Mouse (Mus musculus) midbrain, embryonic 11.5 days (tissue): ENCODE data around the gene Agap1. TPM values are rescaled to one million over a fixed set of nuclear protein-coding genes. Genes with fewer than 3 reads are reported as not detected.

Experiments
- ATAC-seq: fragments of 200-750 bp; cut with Nextera tagmentation; 2 replicates; pipeline ENCODE4 v1.8.0; 2017; ENCODE audit warnings: moderate TSS enrichment, moderate library complexity; ENCODE audit not compliant: low FRiP score
- DNase-seq: peaks from one replicate; pipeline ENCODE4 v3.0.0; 2015; ENCODE audit warnings: low spot score; ENCODE audit errors: missing footprints
- H3K27ac ChIP-seq: fragments of 300-500 bp; sonication (generic); 2 replicates; pipeline ENCODE4 v1.5.1; 2014; ENCODE audit warnings: low read depth, low read length
- H3K27me3 ChIP-seq: fragments of 300-500 bp; sonication (generic); 2 replicates; pipeline ENCODE4 v1.6.1; 2014; ENCODE audit warnings: mild to moderate bottlenecking, low read length, moderate library complexity, mixed read lengths; ENCODE audit not compliant: control insufficient read depth, insufficient read depth
- H3K36me3 ChIP-seq: fragments of 300-500 bp; sonication (generic); 2 replicates; pipeline ENCODE4 v1.6.1; 2014; ENCODE audit warnings: mild to moderate bottlenecking, low read length, moderate library complexity, mixed read lengths; ENCODE audit not compliant: control insufficient read depth, insufficient read depth
- H3K4me1 ChIP-seq: fragments of 300-500 bp; sonication (generic); 2 replicates; pipeline ENCODE4 v1.6.1; 2014; ENCODE audit warnings: low read length; ENCODE audit not compliant: control insufficient read depth, insufficient read depth
- H3K4me2 ChIP-seq: fragments of 300-500 bp; sonication (generic); 2 replicates; pipeline ENCODE4 v1.6.1; 2014; ENCODE audit warnings: mild to moderate bottlenecking, moderate library complexity
- H3K4me3 ChIP-seq: fragments of 300-500 bp; sonication (generic); 2 replicates; pipeline ENCODE4 v1.5.1; 2014; ENCODE audit warnings: low read depth, low read length
- H3K9ac ChIP-seq: fragments of 300-500 bp; sonication (generic); 2 replicates; pipeline ENCODE4 v1.6.1; 2014; ENCODE audit warnings: low read length
- H3K9me3 ChIP-seq: fragments of 300-500 bp; sonication (generic); 2 replicates; pipeline ENCODE4 v1.6.1; 2016; ENCODE audit warnings: low read length; ENCODE audit not compliant: control insufficient read depth
- WGBS: fragments of 180-500 bp; shearing (Covaris S2); extraction: QIAGEN DNeasy Blood & Tissue Kit; methylation state at CpG from one replicate; pipeline ENCODE4 v1.1.7; 2014; 5-methylcytosine and 5-hydroxymethylcytosine counted together
- polyA plus RNA-seq: library from polyadenylated mRNA; unstranded; fragments of >200 nt; fragmentation: Nextera tagmentation; extraction: Ambion mirVana; gene quantifications from 2 replicates; pipeline ENCODE4 v1.2.1, GENCODE M21; 2014

Agap1 gene
- polyA plus RNA-seq, 1 experiment from 2014 or later: 33.6 TPM

- no peaks in the 10 kb centered on the region for H3K27me3 ChIP-seq
- H3K36me3 ChIP-seq: no peaks in the 10 kb centered on the region
- H3K4me2 ChIP-seq: no peak overlapping the region
- no peak overlapping the region for H3K4me3 ChIP-seq
- DNase-seq (no peak), ATAC-seq (no peak)
- no peak overlapping the region for H3K27ac ChIP-seq
- 96% methylated on average over 6 of the region's 6 CpGs for WGBS
- no peak overlapping the region for H3K9ac ChIP-seq
- peaks cover 16% of the 10 kb centered on the region for H3K4me1 ChIP-seq
- H3K9me3 ChIP-seq: no peaks in the 10 kb centered on the region
These were observed 280.5 kb downstream of the Agap1 start for GRCm38 (mm10) chr1:89735146-89735545.

GRCm38 (mm10) chr1:89736021-89736420, 281.4 kb downstream of the Agap1 start:
- Histone ChIP-seq H3K4me2 (no peak overlapping the region), H3K4me3 (no peak overlapping the region), H3K27ac (no peak overlapping the region), H3K9ac (no peak overlapping the region), H3K4me1 (peaks cover 17% of the 10 kb centered on the region), H3K36me3 (no peaks in the 10 kb centered on the region), H3K9me3 (no peaks in the 10 kb centered on the region), H3K27me3 (no peaks in the 10 kb centered on the region)
- 93% methylated on average over 6 of the region's 6 CpGs for WGBS
- DNase-seq (no peak), ATAC-seq (no peak)

DNA sequence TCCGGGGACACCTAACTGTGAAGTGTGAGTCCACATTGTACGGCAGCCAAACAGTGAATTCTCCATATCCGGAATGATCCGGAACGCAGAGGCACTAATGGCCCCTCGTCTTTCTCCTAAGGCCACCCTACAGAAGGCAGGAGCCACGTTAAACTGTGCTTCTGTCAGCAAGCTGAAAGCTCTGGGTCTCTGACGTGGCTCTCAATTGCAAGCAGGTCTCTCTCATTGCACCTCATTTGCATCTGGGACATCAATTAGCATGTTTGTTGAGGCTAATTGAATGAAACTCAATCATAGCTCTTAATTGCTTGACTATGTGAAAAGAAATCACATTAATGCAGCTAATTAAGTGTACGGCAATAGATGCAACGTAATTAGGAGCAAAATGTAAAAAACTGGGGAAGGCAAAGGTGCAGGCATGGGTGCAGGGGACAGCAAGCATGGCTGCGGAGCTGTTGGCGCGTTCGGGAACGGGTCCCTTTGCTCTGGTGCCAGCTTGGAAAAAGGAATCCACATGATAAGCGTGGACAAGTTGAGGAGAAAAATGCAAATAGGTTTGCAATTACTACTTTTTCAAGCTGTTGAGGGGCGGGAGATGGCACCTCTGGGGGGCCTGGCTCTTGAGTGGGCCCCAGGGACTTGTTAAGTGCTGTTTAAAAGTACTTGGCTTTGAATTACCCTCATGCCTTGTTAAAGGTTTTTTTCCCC, 284.6 kb downstream of the Agap1 start:
- DNase-seq (peak; percentile 83), ATAC-seq (0 out of 2 replicates have a peak, but pooled peaks have one; percentile 22)
- H3K4me2 ChIP-seq: no peak overlapping the region
- no peak overlapping the region for H3K27ac ChIP-seq
- no peaks in the 10 kb centered on the region; the same call in 1 of the 2 replicates for H3K36me3 ChIP-seq
- no peak overlapping the region for H3K4me3 ChIP-seq
- H3K9ac ChIP-seq: no peak overlapping the region; the same call in 1 of the 2 replicates
- no peaks in the 10 kb centered on the region; the same call in 1 of the 2 replicates for H3K27me3 ChIP-seq
- peaks cover 19% of the 10 kb centered on the region for H3K4me1 ChIP-seq
- no peaks in the 10 kb centered on the region for H3K9me3 ChIP-seq
- 50% methylated on average over 17 of the region's 17 CpGs for WGBS

DNA sequence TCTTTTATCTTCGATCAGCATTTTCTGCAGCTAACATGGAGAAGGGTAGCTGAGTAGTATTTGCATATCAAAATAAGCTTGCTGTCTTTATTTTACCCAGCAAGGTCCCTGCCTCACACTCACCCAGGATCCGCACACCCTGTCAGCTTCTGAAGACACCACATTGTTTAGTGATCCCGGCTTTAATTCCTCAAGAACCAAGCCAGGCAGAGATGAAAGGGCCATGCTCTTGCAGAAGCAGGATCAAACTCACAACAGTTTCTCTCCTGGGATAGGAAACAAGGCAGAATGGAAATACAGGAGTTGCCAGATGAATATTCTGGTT, 285.1 kb downstream of the Agap1 start:
- DNase-seq (no peak), ATAC-seq (0 out of 2 replicates have a peak, but pooled peaks have one; percentile 42)
- Histone ChIP-seq H3K4me3 (no peak overlapping the region), H3K4me1 (peaks cover 19% of the 10 kb centered on the region), H3K9ac (no peak overlapping the region), H3K9me3 (no peaks in the 10 kb centered on the region), H3K36me3 (no peaks in the 10 kb centered on the region; the same call in 1 of the 2 replicates), H3K27me3 (no peaks in the 10 kb centered on the region; the same call in 1 of the 2 replicates), H3K27ac (no peak overlapping the region), H3K4me2 (no peak overlapping the region)
- WGBS: 7% methylated on average over 3 of the region's 3 CpGs

GRCm38 (mm10) chr1:89742359-89742758, 287.8 kb downstream of the Agap1 start:
- H3K36me3 ChIP-seq: no peaks in the 10 kb centered on the region; the same call in 1 of the 2 replicates
- H3K27ac ChIP-seq: no peak overlapping the region
- no peaks in the 10 kb centered on the region; the same call in 1 of the 2 replicates for H3K27me3 ChIP-seq
- no peak overlapping the region for H3K9ac ChIP-seq
- no peak overlapping the region for H3K4me2 ChIP-seq
- peaks cover 19% of the 10 kb centered on the region for H3K4me1 ChIP-seq
- ATAC-seq: no peak
- no peak overlapping the region for H3K4me3 ChIP-seq
- H3K9me3 ChIP-seq: no peaks in the 10 kb centered on the region
- WGBS: 76% methylated on average over 3 of the region's 3 CpGs
- DNase-seq: no peak

- Histone ChIP-seq H3K4me2 (no peak overlapping the region), H3K9me3 (no peaks in the 10 kb centered on the region), H3K4me1 (peaks cover 18% of the 10 kb centered on the region), H3K4me3 (no peak overlapping the region), H3K36me3 (no peaks in the 10 kb centered on the region; the same call in 1 of the 2 replicates), H3K9ac (no peak overlapping the region), H3K27ac (no peak overlapping the region), H3K27me3 (no peaks in the 10 kb centered on the region; the same call in 1 of the 2 replicates)
- DNase-seq (no peak), ATAC-seq (no peak)
- WGBS: 56% methylated on average over 3 of the region's 3 CpGs
These were observed 291.6 kb downstream of the Agap1 start for GRCm38 (mm10) chr1:89746171-89746570.

- Histone ChIP-seq H3K4me2 (no peak overlapping the region), H3K4me1 (peaks cover 21% of the 10 kb centered on the region), H3K36me3 (no peaks in the 10 kb centered on the region), H3K9ac (no peak overlapping the region), H3K27me3 (peaks cover 3% of the 10 kb centered on the region; the same call in 1 of the 2 replicates), H3K4me3 (no peak overlapping the region), H3K9me3 (no peaks in the 10 kb centered on the region), H3K27ac (no peak overlapping the region)
- no peak for ATAC-seq
- DNase-seq: no peak
These were observed 295.1 kb downstream of the Agap1 start for GRCm38 (mm10) chr1:89749666-89750065.

GRCm38 (mm10) chr1:89750495-89750894, 295.9 kb downstream of the Agap1 start:
- Histone ChIP-seq H3K27ac (peak overlapping the region; percentile 12; the same call in 1 of the 2 replicates), H3K4me2 (peak overlapping the region; percentile 40), H3K36me3 (no peaks in the 10 kb centered on the region), H3K27me3 (peaks cover 3% of the 10 kb centered on the region; the same call in 1 of the 2 replicates), H3K9me3 (no peaks in the 10 kb centered on the region), H3K9ac (no peak overlapping the region), H3K4me3 (no peak overlapping the region), H3K4me1 (peaks cover 23% of the 10 kb centered on the region)
- peak; percentile 78 for ATAC-seq
- no peak for DNase-seq
- WGBS: 6% methylated on average over 9 of the region's 9 CpGs

DNA sequence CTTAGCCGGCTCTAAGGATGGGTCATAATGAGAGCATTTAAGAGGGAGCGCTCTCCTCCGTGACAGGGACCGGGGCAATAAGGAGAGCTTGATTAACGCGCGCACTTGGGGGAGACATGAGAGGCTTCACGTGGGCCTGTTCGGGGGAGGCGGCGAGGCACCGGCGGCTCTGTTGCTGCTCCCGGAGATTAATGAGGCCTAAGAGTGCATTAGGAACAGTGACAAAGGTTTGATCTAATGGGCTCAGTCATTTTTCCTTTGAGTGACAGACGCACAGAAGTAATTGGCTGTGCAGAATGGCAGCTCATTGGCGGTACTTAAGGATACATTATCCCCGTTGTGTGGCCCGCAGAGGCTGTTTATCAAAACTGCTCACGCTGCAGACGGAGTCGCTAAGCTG, 296.3 kb downstream of the Agap1 start:
- Histone ChIP-seq H3K27me3 (peaks cover 3% of the 10 kb centered on the region; the same call in 1 of the 2 replicates), H3K4me2 (peak overlapping the region; percentile 40), H3K9me3 (no peaks in the 10 kb centered on the region), H3K4me1 (peaks cover 27% of the 10 kb centered on the region), H3K9ac (no peak overlapping the region), H3K4me3 (no peak overlapping the region), H3K27ac (peak overlapping the region; percentile 12; the same call in 1 of the 2 replicates), H3K36me3 (no peaks in the 10 kb centered on the region)
- peak; percentile 82 for ATAC-seq
- DNase-seq: no peak
- WGBS: 10% methylated on average over 21 of the region's 21 CpGs
